Mouse (Mus musculus): ENCODE data around the gene D17Wsu92e. TPM values are rescaled to one million over a fixed set of nuclear protein-coding genes. Genes with fewer than 3 reads are reported as not detected.
"Not testable (repeated sequence)": the region's sequence is repeated elsewhere in the genome, so short reads cannot be mapped to it uniquely, and the experiment has no call there.

D17Wsu92e gene
- total RNA-seq (2021): 100 to 1,000 TPM; 106 to 107 TPM

DNA sequence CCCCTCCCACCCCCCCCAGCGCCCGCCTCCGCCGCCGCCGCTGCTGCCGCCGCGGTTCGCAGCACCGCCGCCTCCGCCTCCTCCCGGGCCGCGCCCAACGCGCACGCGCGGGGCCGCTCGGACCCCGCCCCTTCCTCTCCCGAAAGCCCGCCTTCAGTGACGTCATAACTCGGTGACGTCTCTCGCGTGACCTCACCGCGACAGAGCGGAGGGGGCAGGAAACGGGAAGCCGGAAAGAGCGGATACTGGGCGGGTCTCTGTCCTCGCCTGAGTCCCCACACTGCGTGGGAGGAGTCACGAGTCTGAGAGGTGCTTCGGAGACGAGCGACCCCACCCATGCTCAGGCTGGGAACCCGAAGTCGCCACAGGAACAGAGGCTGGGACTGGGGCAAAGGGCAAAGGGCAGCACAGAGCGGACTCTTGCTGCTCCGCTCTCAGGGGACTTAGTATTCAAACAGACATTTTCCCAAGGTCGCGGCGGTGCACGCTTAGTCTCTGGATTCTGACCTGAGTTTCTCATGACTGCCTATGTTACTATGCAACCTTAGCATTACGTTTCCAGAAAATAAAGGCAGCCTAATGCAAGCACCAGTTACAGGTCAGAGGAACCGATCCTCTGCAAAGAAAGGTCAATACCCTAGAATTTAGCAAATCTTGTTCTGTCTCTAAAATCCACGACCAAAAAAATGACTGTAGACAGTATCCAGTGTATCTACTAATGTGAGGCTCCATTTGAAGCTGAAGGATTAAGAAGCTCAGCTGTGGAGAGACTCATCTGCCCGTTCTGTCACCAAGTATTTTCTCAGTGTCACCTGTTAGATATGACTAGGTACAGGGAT lies at the start of gene D17Wsu92e:
D17Wsu92e (minus strand) TSS at position 81 of the 839 bp plus-strand sequence.
- intact Hi-C loops (cut with DNase I): no loop called here
- DNase-seq (ENCODE audit: extremely low spot score in 1 of 2, low spot score in 2 of 2): peak; percentile 97 to 99

DNA sequence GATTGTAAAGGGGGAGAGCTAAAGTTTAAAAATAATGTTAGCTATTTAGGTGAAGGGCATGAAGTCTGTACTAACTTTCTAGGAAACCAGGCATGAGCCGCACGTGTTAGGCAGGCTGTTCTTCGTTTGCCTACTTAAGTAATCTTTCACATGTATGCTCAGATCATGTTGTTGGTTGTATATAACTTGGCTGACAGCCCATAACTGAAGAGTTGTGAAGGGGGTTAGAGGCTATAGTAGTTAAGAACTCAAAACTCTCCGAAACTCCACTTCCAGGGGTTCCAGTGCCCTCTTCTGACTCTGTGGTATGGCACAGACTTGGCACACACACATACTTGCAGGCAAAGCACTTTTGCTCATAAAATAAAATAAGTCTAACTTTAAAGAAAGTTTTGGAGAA lies 46.3 kb upstream of the D17Wsu92e start:
- intact Hi-C loops (cut with DNase I): no loop called here
- no peak for DNase-seq (ENCODE audit: extremely low spot score in 1 of 2, low spot score in 2 of 2)

- DNase-seq (ENCODE audit: extremely low spot score in 1 of 2, low spot score in 2 of 2): no peak
- intact Hi-C loops (cut with DNase I): no loop called here
Observed at GRCm38 (mm10) chr17:27865461-27865860, 45.0 kb upstream of the D17Wsu92e start.

- intact Hi-C loops (cut with DNase I): no loop called here
Observed at GRCm38 (mm10) chr17:27859131-27859530, 38.7 kb upstream of the D17Wsu92e start.

GRCm38 (mm10) chr17:27857649-27858475 lies 37.4 kb upstream of the D17Wsu92e start:
- intact Hi-C loops (cut with DNase I): no loop called here
- DNase-seq (ENCODE audit: extremely low spot score in 1 of 2, low spot score in 2 of 2): no peak

More at GRCm38 (mm10) chr17:27859131-27859530, 38.7 kb upstream of the D17Wsu92e start:
- no peak for DNase-seq (ENCODE audit: extremely low spot score in 1 of 2, low spot score in 2 of 2)

DNA sequence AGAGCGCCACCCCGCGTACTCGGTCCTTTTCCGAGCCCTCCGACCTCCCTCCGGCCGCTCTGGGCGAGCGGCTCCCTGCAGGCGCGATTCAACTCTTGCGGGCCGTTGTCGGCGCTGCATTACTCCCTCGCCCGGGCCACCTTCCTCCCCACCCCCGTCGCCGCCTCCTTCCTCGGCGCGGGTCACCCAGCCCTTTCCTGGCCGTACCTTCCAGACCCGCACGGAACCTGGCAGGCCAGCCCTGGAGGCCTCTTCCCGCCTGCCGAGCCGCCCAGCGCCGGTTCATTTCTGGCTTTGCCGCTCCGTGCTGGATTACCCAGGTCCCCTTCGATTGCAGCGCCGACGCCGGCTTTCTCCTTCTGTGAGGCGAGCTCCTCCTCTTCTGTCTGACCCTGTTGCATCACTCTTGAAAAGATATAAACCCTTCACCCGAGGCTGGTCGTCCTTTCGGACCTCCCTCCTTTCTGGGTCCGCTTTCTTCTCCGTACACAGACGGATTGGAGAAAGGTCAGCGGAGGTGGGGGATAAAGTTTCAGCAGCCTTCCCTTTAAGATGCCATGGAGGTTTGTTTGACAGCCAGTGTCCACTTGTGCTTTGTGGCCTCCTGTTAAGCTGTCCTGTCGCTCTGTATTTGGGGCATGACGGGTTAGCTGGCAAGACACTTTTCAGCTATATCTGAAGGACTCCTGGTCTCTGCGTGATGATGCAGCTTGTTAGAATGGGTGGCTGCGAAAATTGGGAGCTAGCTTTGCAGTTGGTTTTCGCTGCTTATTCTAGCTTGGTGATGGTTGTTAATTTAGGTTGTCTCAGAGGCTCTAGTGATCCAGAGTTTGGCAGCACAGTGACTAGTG lies 36.6 kb upstream of the D17Wsu92e start:
- intact Hi-C loops (cut with DNase I): no loop called here
- DNase-seq (ENCODE audit: extremely low spot score in 1 of 2, low spot score in 2 of 2): peak; percentile 25 to 71

DNA sequence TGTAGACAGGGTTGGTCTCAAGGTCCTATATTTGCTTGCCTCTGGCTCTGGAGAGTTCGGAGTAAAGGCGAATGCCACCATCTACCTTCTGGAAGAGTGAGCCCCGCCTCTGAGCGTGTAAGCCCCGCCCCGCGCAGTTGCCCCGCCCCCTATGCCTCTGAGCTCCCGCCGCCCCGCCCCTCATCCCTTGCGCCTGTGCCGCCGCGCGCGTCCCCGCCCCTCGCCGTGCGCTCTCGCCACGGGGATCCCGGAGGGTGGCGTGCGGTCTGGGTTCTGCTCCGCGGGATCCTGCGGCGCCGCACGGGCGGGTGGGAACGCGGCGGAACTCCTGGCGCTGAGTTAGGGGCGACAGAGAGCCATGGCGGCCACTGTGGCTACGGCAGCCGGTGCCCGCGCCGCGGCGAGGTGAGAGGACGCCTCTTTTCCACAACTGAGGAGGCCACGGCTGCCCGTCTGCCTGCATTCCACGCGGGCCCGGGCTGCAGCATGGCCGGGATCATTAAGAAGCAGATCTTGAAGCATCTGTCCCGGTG lies 35.9 kb upstream of the D17Wsu92e start, which contains the start of gene Uhrf1bp1:
Uhrf1bp1 (plus strand) TSS at position 177 of the 533 bp plus-strand sequence.
- intact Hi-C loops (cut with DNase I): no loop called here
- peak; percentile 31 to 90 for DNase-seq (ENCODE audit: extremely low spot score in 1 of 2, low spot score in 2 of 2)

DNA sequence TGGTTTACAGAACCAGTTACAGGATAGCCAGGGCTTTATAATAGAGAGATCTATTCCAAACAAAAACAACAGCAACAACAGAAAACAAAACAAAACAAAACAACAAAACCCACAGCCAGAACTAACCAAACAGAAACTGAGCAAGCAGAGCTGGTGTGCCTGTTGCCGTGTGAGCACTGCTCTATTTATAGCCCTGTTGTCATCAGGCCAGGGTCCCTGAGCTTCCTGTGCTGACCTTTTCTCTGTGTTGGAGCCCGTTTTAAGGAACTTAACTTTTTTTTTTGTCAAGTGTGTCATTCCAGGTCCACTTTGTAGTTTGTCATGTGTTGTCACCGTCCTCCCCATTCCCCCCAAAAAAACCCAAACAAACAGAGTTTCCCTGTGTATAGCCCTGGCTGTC lies 30.6 kb upstream of the D17Wsu92e start:
- no peak for DNase-seq (ENCODE audit: extremely low spot score in 1 of 2, low spot score in 2 of 2)
- intact Hi-C loops (cut with DNase I): no loop called here

DNA sequence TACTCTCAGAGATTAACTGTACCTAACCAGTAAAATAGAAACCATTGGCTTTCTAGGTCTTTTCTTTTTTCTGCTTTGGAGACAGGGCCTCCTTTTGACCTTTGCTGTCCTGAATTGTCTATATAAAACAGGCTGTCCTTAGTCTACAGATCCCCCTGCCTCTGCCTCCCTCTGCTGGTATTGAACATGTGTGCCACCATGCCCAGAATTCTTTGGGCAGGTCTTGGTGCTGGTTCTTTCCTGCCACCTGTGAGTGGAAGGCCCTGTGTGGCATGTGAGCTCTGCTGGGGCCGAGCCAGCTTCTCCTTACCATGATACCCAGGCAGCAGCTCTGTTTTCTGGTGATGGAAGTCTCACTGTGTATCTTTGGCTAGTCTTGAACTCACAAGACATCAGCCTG lies 27.9 kb upstream of the D17Wsu92e start:
- intact Hi-C loops (cut with DNase I): no loop called here
- no peak for DNase-seq (ENCODE audit: extremely low spot score in 1 of 2, low spot score in 2 of 2)

DNA sequence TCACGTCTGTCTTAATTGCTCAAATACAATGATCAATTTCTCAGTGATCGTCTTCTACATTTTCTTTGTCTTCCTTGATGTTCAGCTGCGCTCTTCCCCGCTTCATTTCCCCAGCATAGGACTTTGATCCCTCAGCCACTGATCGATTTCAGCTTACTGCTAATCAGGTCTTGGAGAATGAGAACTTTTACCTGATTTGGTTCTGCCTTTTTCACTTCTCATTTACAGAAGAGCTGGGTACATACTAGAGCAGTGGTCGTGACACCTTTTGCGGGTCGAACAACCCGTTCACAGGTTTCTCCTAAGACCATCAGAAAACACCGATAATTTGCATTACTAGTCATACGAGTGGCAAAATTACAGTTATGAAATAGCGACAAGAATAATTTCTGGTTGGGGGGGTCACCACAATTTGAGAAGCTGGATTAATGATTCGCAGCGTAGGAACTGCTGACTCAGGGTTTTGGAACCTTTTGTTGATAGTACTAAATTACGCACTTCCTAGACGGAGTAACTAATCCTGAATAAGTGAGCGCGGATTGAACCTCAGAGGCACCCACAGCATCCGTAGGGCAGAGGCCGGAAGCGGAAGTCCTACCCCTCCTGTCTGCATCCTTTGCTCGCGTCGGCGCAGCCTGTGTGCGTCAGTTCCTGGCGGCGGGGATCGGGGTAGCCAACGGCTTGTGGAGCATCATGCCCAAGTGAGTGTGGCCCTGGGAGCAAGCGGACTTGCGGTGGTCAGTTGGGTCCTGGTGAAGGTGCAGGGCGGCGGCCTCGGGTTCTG lies 19.2 kb upstream of the D17Wsu92e start:
- peak; percentile 95 to 96 for DNase-seq (ENCODE audit: extremely low spot score in 1 of 2, low spot score in 2 of 2)
- intact Hi-C loops (cut with DNase I): loop anchor here (5.0 kb wide), 1 partner anchor 68 kb away; the partner anchor contains the start of genes Anks1 and Taf11

DNA sequence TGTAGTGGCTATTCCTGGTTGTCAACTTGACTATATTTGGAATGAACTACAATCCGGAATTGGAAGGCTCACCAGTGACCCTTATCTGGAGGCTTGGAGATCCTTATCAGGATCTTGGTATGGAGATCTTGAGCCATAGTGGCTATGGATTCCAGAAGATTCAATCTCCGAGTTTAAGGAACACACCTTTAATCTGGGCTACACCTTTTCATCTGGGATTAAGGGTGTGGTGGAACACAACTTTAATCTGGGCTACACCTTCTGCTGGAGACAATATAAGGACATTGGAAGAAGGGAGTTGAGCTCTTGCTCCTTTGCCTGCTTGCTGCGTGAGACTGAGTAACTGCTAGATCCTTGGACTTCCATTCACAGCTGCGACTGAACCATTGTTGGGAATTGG lies 17.4 kb upstream of the D17Wsu92e start, which contains the start of gene Snrpc:
Snrpc (plus strand) TSS at position 301 of the 400 bp plus-strand sequence.
- DNase-seq (ENCODE audit: extremely low spot score in 1 of 2, low spot score in 2 of 2); intact Hi-C loops (cut with DNase I): not testable (repeated sequence)

DNA sequence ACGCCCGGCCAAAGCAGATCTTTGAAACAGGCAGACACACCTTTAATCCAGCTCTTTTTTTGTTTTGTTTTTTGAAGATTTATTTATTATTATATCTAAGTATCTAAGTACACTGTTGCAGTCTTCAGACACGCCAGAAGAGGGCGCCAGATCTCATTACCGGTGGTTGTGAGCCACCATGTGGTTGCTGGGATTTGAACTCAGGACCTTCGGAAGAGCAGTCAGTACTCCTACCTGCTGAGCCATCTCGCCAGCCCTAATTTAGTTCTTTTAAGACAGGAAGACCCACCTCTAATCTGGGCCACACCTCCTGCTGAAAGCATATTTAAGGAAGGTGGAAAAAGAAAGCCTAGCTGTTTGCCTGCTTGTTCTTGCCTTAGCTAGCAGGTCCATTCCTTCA lies 10.0 kb upstream of the D17Wsu92e start:
- intact Hi-C loops (cut with DNase I): no loop called here
- no peak for DNase-seq (ENCODE audit: extremely low spot score in 1 of 2, low spot score in 2 of 2)

- no peak for DNase-seq (ENCODE audit: extremely low spot score in 1 of 2, low spot score in 2 of 2)
- intact Hi-C loops (cut with DNase I): no loop called here
Observed at GRCm38 (mm10) chr17:27827511-27827910, 7.1 kb upstream of the D17Wsu92e start.

DNA sequence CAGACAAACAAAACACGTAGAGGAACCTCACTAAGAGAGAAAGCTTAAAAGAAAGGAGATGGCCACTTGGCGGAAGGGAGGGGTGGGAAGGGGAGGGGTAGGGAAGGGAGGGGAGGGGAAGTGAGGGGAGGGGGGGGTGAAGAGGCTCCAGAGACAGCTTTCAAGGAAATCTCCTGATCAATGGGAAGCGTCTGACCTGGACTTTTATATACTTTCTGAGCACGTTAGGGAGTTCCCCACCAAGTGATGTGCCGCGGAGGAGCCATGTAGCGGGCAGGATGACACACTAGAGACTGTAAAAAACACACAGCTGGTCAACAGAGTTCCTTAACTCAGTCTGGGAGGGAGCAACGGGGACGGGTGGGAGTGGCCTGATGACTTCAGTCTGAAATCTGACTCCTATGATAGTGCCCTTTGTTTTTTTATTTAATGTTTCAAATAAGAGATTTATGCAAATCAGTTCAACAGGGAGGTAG lies 6.5 kb upstream of the D17Wsu92e start:
- peak in 1 of 2 experiments; percentile 53 for DNase-seq (ENCODE audit: extremely low spot score in 1 of 2, low spot score in 2 of 2)
- intact Hi-C loops (cut with DNase I): no loop called here

- intact Hi-C loops (cut with DNase I): no loop called here
- DNase-seq (ENCODE audit: extremely low spot score in 1 of 2, low spot score in 2 of 2): peak; percentile 31 to 81
Observed at GRCm38 (mm10) chr17:27825984-27826905, 5.8 kb upstream of the D17Wsu92e start.

DNA sequence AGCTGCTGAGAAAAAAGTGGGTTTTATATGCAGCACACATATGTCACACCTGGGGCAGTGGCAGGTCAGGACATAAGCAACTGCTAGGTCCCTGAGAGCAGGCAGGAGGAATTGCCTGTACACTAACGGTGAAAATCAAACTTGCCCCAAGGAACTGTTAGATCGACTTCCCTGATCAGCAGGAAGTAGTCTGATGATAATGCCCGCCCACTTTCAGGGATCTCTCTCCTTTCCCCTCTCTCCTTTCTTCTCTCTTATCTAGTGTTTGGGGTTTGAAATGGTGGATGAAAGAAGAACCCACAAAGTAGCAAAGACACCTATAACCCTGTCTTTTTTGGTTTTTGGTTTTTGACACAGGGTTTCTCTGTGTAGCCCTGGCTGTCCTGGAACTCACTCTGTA lies 5.1 kb upstream of the D17Wsu92e start:
- no peak for DNase-seq (ENCODE audit: extremely low spot score in 1 of 2, low spot score in 2 of 2)
- intact Hi-C loops (cut with DNase I): no loop called here

DNA sequence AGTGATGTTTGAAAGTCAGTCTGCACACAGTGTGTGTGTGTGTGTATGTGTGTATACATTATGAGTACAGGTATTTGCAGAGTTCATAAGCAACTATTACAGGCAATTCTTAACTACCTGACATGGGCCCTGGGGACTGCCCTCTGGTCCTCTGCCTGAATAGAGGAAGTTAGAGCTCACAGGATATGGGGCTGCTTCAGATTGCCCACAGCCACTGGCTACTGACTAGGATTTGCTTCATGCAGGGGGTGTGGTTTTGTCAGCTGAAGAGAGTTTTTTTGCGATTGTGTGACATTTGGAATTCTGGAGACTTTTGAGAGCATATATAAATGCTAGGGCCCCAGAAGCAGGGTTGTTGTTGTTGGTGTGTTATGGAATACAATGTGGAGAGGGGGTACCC lies 4.5 kb upstream of the D17Wsu92e start:
- intact Hi-C loops (cut with DNase I): no loop called here
- no peak for DNase-seq (ENCODE audit: extremely low spot score in 1 of 2, low spot score in 2 of 2)

Measured in left cerebral cortex, postnatal 10 days (tissue).